Mouse (Mus musculus): ENCODE data around the gene Ap3s2. TPM values are rescaled to one million over a fixed set of nuclear protein-coding genes. Genes with fewer than 3 reads are reported as not detected.

The Ap3s2 gene
- 9.1 and 9.8 TPM in 2 replicates for polyA plus RNA-seq (2015; fragmentation: Nextera tagmentation; extraction: Ambion mirVana)

- peak; percentile 94 for ATAC-seq (ENCODE audit: low read depth)
- no peaks in the 10 kb centered on the region for H3K27me3 ChIP-seq (ENCODE audit: control insufficient read depth, insufficient read depth, low read depth, low read length)
- H3K4me2 ChIP-seq (ENCODE audit: low read depth, low read length): peak within 1 kb of the TSS; percentile 76
- H3K9ac ChIP-seq (ENCODE audit: low read depth, low read length): peak within 1 kb of the TSS; percentile 79
- H3K4me3 ChIP-seq (ENCODE audit: low read depth, low read length): peak within 1 kb of the TSS; percentile 86
- H3K36me3 ChIP-seq (ENCODE audit: control insufficient read depth, insufficient read depth): no peaks in the 10 kb centered on the region
- no peaks in the 10 kb centered on the region for H3K9me3 ChIP-seq (replicated peaks; ENCODE audit: control insufficient read depth, low read length)
- H3K27ac ChIP-seq (ENCODE audit: low read length): peak within 1 kb of the TSS; percentile 59
- WGBS (ENCODE audit: insufficient replicate concordance): under 1% methylated on average over 34 of the region's 34 CpGs
- H3K4me1 ChIP-seq (ENCODE audit: control insufficient read depth, low read depth, low read length): peaks cover 7% of the 10 kb centered on the region
Observed at GRCm38 (mm10) chr7:79920344-79920983, at the start of gene Ap3s2. Gene Ap3s2 (minus strand): TSS chr7:79920649.

DNA sequence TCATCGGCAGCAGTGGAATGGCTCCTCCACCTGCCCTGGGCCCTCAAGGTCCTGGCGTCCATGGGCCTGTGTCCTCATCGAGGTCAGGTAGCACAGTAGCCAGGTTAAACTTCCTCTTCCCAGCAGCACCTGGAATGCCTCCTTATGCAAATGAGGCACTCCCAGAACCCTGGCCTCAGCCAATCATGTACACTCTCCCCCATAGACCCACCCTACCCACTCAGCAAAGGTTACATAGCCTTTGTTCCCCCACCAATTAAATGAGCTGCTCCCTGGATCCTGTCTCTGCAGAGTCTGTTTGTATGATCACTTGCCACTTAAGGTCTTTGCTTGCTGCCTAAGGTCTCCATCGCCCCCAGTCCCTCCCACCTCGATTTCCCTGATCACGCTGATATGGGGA lies 47.9 kb upstream of the Ap3s2 start:
- no peaks in the 10 kb centered on the region for H3K36me3 ChIP-seq (ENCODE audit: control insufficient read depth, insufficient read depth)
- H3K27me3 ChIP-seq (ENCODE audit: control insufficient read depth, insufficient read depth, low read depth, low read length): no peaks in the 10 kb centered on the region
- no peaks in the 10 kb centered on the region for H3K9me3 ChIP-seq (replicated peaks; ENCODE audit: control insufficient read depth, low read length)
- no peaks in the 10 kb centered on the region for H3K4me1 ChIP-seq (ENCODE audit: control insufficient read depth, low read depth, low read length)
- H3K27ac ChIP-seq (ENCODE audit: low read length): no peak overlapping the region
- no peak overlapping the region for H3K4me2 ChIP-seq (ENCODE audit: low read depth, low read length)
- H3K9ac ChIP-seq (ENCODE audit: low read depth, low read length): no peak overlapping the region
- 61% methylated on average over 6 of the region's 6 CpGs for WGBS (ENCODE audit: insufficient replicate concordance)
- ATAC-seq (ENCODE audit: low read depth): no peak
- H3K4me3 ChIP-seq (ENCODE audit: low read depth, low read length): no peak overlapping the region

DNA sequence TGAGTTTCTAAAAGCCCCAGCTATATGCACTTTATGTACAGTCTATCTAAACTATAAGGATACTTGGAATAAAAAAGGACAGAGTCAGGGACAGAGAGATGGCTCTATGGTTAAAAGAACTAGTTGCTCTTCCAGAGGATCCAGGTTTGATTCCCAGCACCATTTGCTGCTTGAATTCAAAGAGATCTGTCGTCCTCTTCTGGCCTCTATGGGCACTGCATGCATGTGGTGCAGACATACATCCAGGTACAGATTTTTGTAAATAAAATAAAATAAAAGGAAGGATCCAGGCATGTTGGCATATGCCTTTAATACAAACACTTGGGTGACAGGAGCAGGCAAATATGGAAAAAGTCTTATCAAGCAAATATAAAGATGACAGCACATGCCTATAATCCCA lies 41.2 kb upstream of the Ap3s2 start:
- Histone ChIP-seq H3K4me2 (ENCODE audit: low read depth, low read length) (no peak overlapping the region), H3K36me3 (ENCODE audit: control insufficient read depth, insufficient read depth) (no peaks in the 10 kb centered on the region), H3K27me3 (ENCODE audit: control insufficient read depth, insufficient read depth, low read depth, low read length) (no peaks in the 10 kb centered on the region), H3K27ac (ENCODE audit: low read length) (no peak overlapping the region), H3K9me3 (replicated peaks; ENCODE audit: control insufficient read depth, low read length) (no peaks in the 10 kb centered on the region), H3K9ac (ENCODE audit: low read depth, low read length) (no peak overlapping the region), H3K4me1 (ENCODE audit: control insufficient read depth, low read depth, low read length) (no peaks in the 10 kb centered on the region), H3K4me3 (ENCODE audit: low read depth, low read length) (no peak overlapping the region)
- no peak for ATAC-seq (ENCODE audit: low read depth)
- 44% methylated on average over 1 of the region's 1 CpGs for WGBS (ENCODE audit: insufficient replicate concordance)

- Histone ChIP-seq H3K4me3 (ENCODE audit: low read depth, low read length) (no peak overlapping the region), H3K4me1 (ENCODE audit: control insufficient read depth, low read depth, low read length) (no peaks in the 10 kb centered on the region), H3K27me3 (ENCODE audit: control insufficient read depth, insufficient read depth, low read depth, low read length) (no peaks in the 10 kb centered on the region), H3K4me2 (ENCODE audit: low read depth, low read length) (no peak overlapping the region), H3K9ac (ENCODE audit: low read depth, low read length) (no peak overlapping the region), H3K27ac (ENCODE audit: low read length) (no peak overlapping the region), H3K36me3 (ENCODE audit: control insufficient read depth, insufficient read depth) (no peaks in the 10 kb centered on the region), H3K9me3 (replicated peaks; ENCODE audit: control insufficient read depth, low read length) (no peaks in the 10 kb centered on the region)
- ATAC-seq (ENCODE audit: low read depth): no peak
- 57% methylated on average over 1 of the region's 1 CpGs for WGBS (ENCODE audit: insufficient replicate concordance)
Observed at GRCm38 (mm10) chr7:79956131-79956530, 35.7 kb upstream of the Ap3s2 start.

DNA sequence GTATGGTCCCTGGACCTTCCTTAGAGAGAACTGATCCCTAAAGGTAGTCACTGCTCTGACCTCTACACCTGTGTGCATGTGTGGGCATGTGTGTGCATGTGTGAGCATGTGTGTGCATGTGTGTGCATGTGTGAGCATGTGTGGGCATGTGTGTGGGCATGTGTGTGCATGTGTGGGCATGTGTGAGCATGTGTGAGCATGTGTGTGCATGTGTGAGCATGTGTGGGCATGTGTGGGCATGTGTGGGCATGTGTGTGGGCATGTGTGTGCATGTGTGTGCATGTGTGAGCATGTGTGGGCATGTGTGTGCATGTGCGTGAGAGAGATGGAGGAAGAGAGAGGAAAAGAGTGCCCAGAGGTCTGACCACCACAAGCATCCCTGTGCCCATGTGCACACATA lies 34.4 kb upstream of the Ap3s2 start:
- Histone ChIP-seq H3K27ac (ENCODE audit: low read length) (no peak overlapping the region), H3K9ac (ENCODE audit: low read depth, low read length) (no peak overlapping the region), H3K4me3 (ENCODE audit: low read depth, low read length) (no peak overlapping the region), H3K4me1 (ENCODE audit: control insufficient read depth, low read depth, low read length) (no peaks in the 10 kb centered on the region), H3K36me3 (ENCODE audit: control insufficient read depth, insufficient read depth) (no peaks in the 10 kb centered on the region), H3K27me3 (ENCODE audit: control insufficient read depth, insufficient read depth, low read depth, low read length) (no peaks in the 10 kb centered on the region), H3K4me2 (ENCODE audit: low read depth, low read length) (no peak overlapping the region), H3K9me3 (replicated peaks; ENCODE audit: control insufficient read depth, low read length) (no peaks in the 10 kb centered on the region)
- ATAC-seq (ENCODE audit: low read depth): no peak
- WGBS (ENCODE audit: insufficient replicate concordance): 78% methylated on average over 1 of the region's 1 CpGs

GRCm38 (mm10) chr7:79951038-79951437 lies 30.6 kb upstream of the Ap3s2 start:
- Histone ChIP-seq H3K27ac (ENCODE audit: low read length) (no peak overlapping the region), H3K4me3 (ENCODE audit: low read depth, low read length) (no peak overlapping the region), H3K27me3 (ENCODE audit: control insufficient read depth, insufficient read depth, low read depth, low read length) (no peaks in the 10 kb centered on the region), H3K9ac (ENCODE audit: low read depth, low read length) (no peak overlapping the region), H3K9me3 (replicated peaks; ENCODE audit: control insufficient read depth, low read length) (no peaks in the 10 kb centered on the region), H3K4me2 (ENCODE audit: low read depth, low read length) (no peak overlapping the region), H3K36me3 (ENCODE audit: control insufficient read depth, insufficient read depth) (no peaks in the 10 kb centered on the region), H3K4me1 (ENCODE audit: control insufficient read depth, low read depth, low read length) (no peaks in the 10 kb centered on the region)
- 60% methylated on average over 3 of the region's 3 CpGs for WGBS (ENCODE audit: insufficient replicate concordance)
- no peak for ATAC-seq (ENCODE audit: low read depth)

DNA sequence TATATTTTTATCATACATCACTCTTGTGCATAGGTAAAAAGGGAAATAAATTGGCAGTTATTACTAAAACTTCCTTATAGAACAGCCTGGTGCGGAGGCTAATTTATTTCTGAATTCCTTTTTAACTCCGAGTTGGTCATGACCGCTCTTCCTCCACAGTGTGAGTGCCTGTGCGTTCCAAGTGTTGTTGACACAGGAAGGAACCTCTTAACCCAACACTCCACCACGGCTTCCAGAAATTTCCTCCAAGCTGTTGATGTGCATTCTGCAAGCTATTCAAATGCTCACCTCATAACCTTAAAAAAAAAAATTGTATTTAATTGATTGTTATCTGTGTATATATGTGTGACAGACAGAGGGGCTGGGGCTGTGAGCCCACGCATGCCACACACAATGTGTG lies 29.8 kb upstream of the Ap3s2 start:
- no peak overlapping the region for H3K9ac ChIP-seq (ENCODE audit: low read depth, low read length)

DNA sequence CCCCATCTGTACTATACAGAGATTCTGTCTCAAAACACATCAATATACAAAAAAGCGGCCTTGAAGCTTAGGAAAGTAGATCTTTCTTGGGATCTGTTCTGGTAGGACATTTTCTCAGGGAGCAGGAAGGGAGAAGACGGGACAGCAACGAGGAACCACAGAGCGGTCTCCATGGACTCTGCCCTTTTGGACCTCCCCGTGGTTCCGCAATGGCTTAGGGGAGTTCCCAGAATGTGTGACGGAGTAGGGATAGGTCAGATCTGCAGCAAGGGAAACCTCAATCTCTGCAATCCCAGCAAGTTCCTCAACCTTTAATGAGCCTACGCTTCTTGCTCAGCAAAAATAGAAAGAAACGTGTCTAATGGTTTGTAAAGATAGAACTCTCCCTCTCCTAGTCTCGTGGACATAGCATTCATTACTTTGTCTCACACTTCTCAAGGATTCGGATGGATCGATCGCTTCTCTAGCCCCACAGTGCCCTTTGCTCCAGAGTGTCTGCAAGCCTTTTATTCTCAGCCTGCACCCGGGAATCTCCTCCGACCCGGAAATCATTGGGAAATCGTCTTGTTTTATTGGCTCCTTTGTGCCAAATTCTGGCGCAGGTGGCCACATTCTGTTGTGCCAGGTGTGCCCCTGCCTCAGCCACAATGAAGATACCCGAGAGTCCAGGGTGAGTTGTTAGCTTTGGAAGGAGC lies 15.2 kb upstream of the Ap3s2 start:
- WGBS (ENCODE audit: insufficient replicate concordance): 14% methylated on average over 19 of the region's 19 CpGs
- no peaks in the 10 kb centered on the region for H3K36me3 ChIP-seq (ENCODE audit: control insufficient read depth, insufficient read depth)
- H3K4me1 ChIP-seq (ENCODE audit: control insufficient read depth, low read depth, low read length): no peaks in the 10 kb centered on the region
- H3K9me3 ChIP-seq (replicated peaks; ENCODE audit: control insufficient read depth, low read length): no peaks in the 10 kb centered on the region
- ATAC-seq (ENCODE audit: low read depth): peak; percentile 78
- peak overlapping the region; percentile 46 for H3K4me2 ChIP-seq (ENCODE audit: low read depth, low read length)
- H3K4me3 ChIP-seq (ENCODE audit: low read depth, low read length): peak overlapping the region; percentile 59
- peaks cover 22% of the 10 kb centered on the region for H3K27me3 ChIP-seq (ENCODE audit: control insufficient read depth, insufficient read depth, low read depth, low read length)
- no peak overlapping the region; the same call in 1 of the 2 replicates for H3K9ac ChIP-seq (ENCODE audit: low read depth, low read length)
- H3K27ac ChIP-seq (ENCODE audit: low read length): 0 out of 2 replicates have a peak overlapping the region, but pooled peaks have one; percentile 5

More for the DNA sequence above, 29.8 kb upstream of the Ap3s2 start:
- Histone ChIP-seq H3K36me3 (ENCODE audit: control insufficient read depth, insufficient read depth) (no peaks in the 10 kb centered on the region), H3K4me3 (ENCODE audit: low read depth, low read length) (no peak overlapping the region), H3K4me1 (ENCODE audit: control insufficient read depth, low read depth, low read length) (no peaks in the 10 kb centered on the region), H3K4me2 (ENCODE audit: low read depth, low read length) (no peak overlapping the region), H3K27me3 (ENCODE audit: control insufficient read depth, insufficient read depth, low read depth, low read length) (no peaks in the 10 kb centered on the region), H3K9me3 (replicated peaks; ENCODE audit: control insufficient read depth, low read length) (no peaks in the 10 kb centered on the region), H3K27ac (ENCODE audit: low read length) (no peak overlapping the region)
- no peak for ATAC-seq (ENCODE audit: low read depth)
- WGBS (ENCODE audit: insufficient replicate concordance): 38% methylated on average over 6 of the region's 6 CpGs

DNA sequence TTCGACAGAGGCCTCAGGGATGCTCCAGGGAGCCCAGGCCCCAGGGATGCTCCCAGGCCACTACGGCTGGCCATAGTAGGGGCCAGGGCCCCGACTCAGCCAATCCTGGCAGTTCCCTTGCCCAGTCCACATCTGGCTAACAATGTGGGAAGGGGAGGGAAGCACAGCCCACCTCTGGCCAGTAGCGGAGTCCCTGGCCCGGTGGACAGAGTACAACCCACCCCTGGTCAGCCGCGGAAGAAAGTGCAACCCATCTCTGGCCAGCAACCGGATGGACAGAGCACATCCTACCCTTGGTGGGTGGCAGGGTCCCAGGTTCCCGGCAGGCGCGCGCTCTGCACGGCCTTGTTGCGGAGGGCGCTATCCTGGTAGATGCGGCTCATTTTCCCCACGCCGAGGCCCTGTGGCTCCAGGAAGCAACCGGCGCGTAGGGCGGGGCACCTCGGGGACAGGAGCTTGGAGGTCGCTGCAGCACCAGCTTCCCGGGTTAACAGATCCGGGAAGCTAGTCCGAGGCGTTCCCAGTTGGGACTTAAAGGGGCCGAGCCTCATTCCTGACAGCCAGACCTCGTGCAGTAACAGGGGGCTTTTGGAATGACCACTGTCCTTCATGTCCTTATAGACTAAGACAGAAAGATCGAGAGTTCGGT lies 14.5 kb upstream of the Ap3s2 start, which contains the start of gene Arpin:
TSS of gene Arpin (minus strand) at position 498 of the 649 bp plus-strand sequence.
- Histone ChIP-seq H3K27me3 (ENCODE audit: control insufficient read depth, insufficient read depth, low read depth, low read length) (peaks cover 22% of the 10 kb centered on the region), H3K4me3 (ENCODE audit: low read depth, low read length) (peak within 1 kb of the TSS; percentile 59), H3K4me1 (ENCODE audit: control insufficient read depth, low read depth, low read length) (no peaks in the 10 kb centered on the region), H3K4me2 (ENCODE audit: low read depth, low read length) (peak within 1 kb of the TSS; percentile 46), H3K9ac (ENCODE audit: low read depth, low read length) (peak within 1 kb of the TSS; percentile 46), H3K9me3 (replicated peaks; ENCODE audit: control insufficient read depth, low read length) (no peaks in the 10 kb centered on the region), H3K36me3 (ENCODE audit: control insufficient read depth, insufficient read depth) (no peaks in the 10 kb centered on the region), H3K27ac (ENCODE audit: low read length) (0 out of 2 replicates have a peak within 1 kb of the TSS, but pooled peaks have one; percentile 5)
- 4% methylated on average over 32 of the region's 32 CpGs for WGBS (ENCODE audit: insufficient replicate concordance)
- ATAC-seq (ENCODE audit: low read depth): peak; percentile 70
